Mouse (Mus musculus) spleen, adult 2 months (tissue): ENCODE data around the gene Mlxipl. TPM values are rescaled to one million over a fixed set of nuclear protein-coding genes. Genes with fewer than 3 reads are reported as not detected.

ENCODE experiments used
- DNase-seq, 2 experiments: peaks; one replicate each; pipeline versions ENCODE4 v3.0.0 to v3.0.0-alpha.2; 2012 to 2021; ENCODE audit warnings: low spot score in 2 of 2, low read depth in 1 of 2
- H3K27ac ChIP-seq: fragments of 200-500 bp; 2 replicates; pipeline ENCODE4 v1.5.1; 2012; ENCODE audit warnings: low read length, inconsistent platforms; ENCODE audit not compliant: insufficient read depth
- H3K27me3 ChIP-seq: fragments of 200-500 bp; 2 replicates; pipeline ENCODE4 v1.6.1; 2012; ENCODE audit warnings: mild to moderate bottlenecking, moderate library complexity, low read length, inconsistent platforms; ENCODE audit not compliant: control insufficient read depth, insufficient read depth
- H3K36me3 ChIP-seq: fragments of 200-500 bp; 2 replicates; pipeline ENCODE4 v1.6.1; 2012; ENCODE audit warnings: mild to moderate bottlenecking, low read length, inconsistent platforms; ENCODE audit not compliant: control insufficient read depth, insufficient read depth
- H3K4me1 ChIP-seq: fragments of 200-500 bp; 2 replicates; pipeline ENCODE4 v1.6.1; 2011; ENCODE audit warnings: inconsistent platforms; ENCODE audit not compliant: control insufficient read depth, insufficient read depth, insufficient read length
- H3K4me3 ChIP-seq: fragments of 200-500 bp; 2 replicates; pipeline ENCODE4 v1.5.1; 2011; ENCODE audit warnings: mild to moderate bottlenecking, inconsistent platforms; ENCODE audit not compliant: insufficient read depth, insufficient read length; ENCODE audit errors: extremely low read depth
- CTCF ChIP-seq: fragments of 200-500 bp; IDR thresholded peaks from 2 replicates; pipeline ENCODE4 v1.5.1; 2011; ENCODE audit warnings: mild to moderate bottlenecking, inconsistent platforms; ENCODE audit not compliant: insufficient read depth, insufficient read length, insufficient replicate concordance; ENCODE audit errors: extremely low read depth
- POLR2A ChIP-seq: fragments of 200-500 bp; IDR thresholded peaks from 2 replicates; pipeline ENCODE4 v1.6.1; 2011; ENCODE audit warnings: low read depth, low read length, inconsistent platforms
- WGBS: fragments of 180-500 bp; shearing (Covaris S2); methylation state at CpG from one replicate; pipeline ENCODE4 v1.1.7; 2018; 5-methylcytosine and 5-hydroxymethylcytosine counted together
- polyA plus RNA-seq: library from polyadenylated mRNA; depleted of rRNA; stranded (reverse); fragments of >200 nt; gene quantifications from 2 replicates; pipeline ENCODE4 v1.2.3, GENCODE M21; 2012

The Mlxipl gene
- polyA plus RNA-seq, 1 experiment = 1.2 TPM

DNA sequence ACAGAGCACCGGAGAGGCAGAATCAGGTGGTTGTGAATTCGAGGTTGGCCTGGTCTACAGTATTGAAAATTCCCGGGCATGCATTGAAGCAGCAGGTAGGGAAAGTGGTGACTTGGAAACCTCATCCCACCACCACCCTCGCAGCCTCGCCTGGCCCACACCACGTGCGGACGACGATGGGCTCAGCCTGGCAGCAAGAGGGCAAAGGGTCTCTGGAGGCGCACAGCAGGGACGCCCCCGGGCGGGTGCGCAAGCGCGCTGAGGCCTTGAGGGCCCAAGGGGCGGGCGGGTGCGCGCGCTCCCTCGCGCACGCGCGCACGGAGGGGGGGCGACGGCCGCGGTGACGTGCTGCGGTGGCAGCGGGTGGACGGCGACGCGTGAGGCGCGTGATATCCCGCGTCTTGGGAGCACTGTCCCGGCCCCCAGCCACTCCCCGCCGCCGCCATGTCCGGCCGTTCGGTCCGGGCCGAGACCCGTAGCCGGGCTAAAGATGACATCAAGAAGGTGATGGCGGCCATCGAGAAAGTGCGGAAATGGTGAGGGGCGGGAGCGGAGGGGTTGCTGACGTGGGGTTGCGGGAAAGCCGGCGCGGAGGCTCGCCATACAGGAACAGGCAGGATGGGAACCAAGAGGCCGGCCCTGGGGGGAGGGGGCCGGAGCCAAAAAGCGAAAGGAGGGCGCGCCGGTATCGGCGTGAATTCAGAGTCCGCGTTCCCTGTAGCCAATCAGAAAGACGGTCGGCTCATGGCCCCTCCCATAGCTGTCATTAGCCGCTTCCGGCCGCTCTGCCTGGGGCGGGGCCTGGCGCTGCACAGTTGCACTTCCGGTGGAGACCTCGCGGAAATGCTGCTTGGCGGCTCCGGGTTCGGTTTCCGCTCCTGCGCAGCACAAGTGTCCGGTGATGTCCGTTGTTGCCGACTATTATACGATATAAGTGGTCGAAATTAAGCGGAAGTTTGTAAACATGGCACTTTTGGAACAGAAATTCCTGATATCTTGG lies 78.7 kb downstream of the Mlxipl start, which contains the start of gene Bcl7b:
Bcl7b (plus strand) TSS at position 221 of the 1,000 bp plus-strand sequence.
- peak; percentile 94 to 97 for DNase-seq
- H3K4me3 ChIP-seq = peak within 1 kb of the TSS; percentile 73
- peak within 1 kb of the TSS; percentile 96 for H3K27ac ChIP-seq
- H3K36me3 ChIP-seq = peaks cover 12% of the 10 kb centered on the region
- H3K4me1 ChIP-seq = peaks cover 2% of the 10 kb centered on the region
- TF ChIP-seq CTCF (no peak), POLR2A (peak; percentile 34)
- no peaks in the 10 kb centered on the region for H3K27me3 ChIP-seq
- 2% methylated on average over 94 of the region's 95 CpGs for WGBS

DNA sequence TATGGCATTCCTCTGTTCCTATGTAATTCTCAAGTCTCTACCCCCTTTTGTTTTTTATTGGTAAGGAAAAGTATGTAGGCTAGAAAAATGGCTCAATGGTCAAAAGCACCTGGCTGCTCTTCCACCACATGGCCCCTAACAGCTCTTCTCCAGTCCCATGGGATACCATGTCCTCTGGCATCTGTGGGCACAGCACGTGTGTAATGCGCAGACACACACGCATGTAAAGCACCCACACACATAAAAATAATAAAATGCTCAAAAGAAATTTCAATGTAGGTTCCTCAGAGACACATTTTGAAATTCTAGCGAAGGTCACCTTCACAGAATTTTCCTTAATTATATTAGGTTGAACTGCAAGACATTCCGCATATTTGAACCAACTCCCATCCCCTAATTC lies 79.8 kb downstream of the Mlxipl start:
- TF ChIP-seq CTCF = no peak
- no peak for TF ChIP-seq POLR2A
- peaks cover 2% of the 10 kb centered on the region for H3K4me1 ChIP-seq
- H3K27ac ChIP-seq = no peak overlapping the region

DNA sequence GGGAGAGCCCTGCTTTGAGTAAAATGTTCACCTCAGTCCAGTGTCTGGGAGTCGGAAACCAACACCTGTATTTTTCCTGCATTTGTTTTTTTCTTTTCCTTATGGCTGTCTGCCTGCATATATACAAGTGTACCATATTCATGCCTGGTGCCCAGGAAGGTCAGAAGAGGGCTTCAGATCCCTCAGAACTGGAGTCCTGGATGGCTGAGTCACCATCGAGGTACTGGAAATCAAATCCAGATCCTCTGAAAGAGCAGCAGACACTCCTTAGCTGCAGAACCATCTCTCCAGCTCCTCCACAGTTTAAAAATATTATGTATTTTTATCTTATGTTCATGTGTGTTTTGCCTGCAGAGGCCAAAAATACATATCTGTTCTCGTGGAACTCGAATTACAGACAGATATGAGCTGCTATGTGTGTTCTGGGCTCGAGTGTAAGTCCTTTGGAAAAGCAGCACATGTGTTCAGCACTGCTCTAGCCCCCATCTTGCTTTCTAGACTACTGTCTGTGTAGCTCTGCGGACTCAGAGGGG lies 82.1 kb downstream of the Mlxipl start:
- WGBS = 92% methylated on average over 6 of the region's 6 CpGs

More for the DNA sequence above, 79.8 kb downstream of the Mlxipl start:
- Histone ChIP-seq H3K27me3 (no peaks in the 10 kb centered on the region), H3K4me3 (peak overlapping the region; percentile 67; the same call in 1 of the 2 replicates), H3K36me3 (peaks cover 15% of the 10 kb centered on the region)
- 63% methylated on average over 5 of the region's 5 CpGs for WGBS
- DNase-seq = no peak

DNA sequence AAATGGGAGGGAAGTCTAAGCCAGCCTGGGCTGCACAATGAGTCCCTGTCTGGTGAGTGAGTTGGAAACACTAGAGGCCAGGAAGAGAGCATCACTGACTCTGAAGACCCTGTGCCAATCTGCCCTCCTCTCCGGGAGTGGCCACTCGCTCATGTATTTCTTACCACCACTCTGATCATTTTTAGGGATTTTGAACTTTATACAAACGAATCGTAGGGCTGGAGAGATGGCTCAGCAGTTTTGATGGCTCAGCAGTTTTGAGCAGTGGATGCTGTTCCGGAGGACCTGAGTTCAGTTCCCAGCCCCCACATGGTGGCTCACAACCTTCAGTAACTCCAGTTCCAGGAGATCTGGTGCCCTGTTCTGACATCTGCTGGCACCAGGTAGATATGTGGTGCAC lies 83.3 kb downstream of the Mlxipl start:
- no peaks in the 10 kb centered on the region for H3K27me3 ChIP-seq
- WGBS = 94% methylated on average over 5 of the region's 5 CpGs
- H3K27ac ChIP-seq = no peak overlapping the region
- peaks cover 2% of the 10 kb centered on the region for H3K4me1 ChIP-seq
- no peak for TF ChIP-seq POLR2A
- H3K4me3 ChIP-seq = no peak overlapping the region
- H3K36me3 ChIP-seq = peaks cover 30% of the 10 kb centered on the region
- no peak for DNase-seq

More for the DNA sequence above, 82.1 kb downstream of the Mlxipl start:
- H3K27ac ChIP-seq = no peak overlapping the region
- DNase-seq = no peak
- H3K4me1 ChIP-seq = peaks cover 2% of the 10 kb centered on the region
- no peak overlapping the region for H3K4me3 ChIP-seq
- TF ChIP-seq CTCF (no peak), POLR2A (no peak)
- peaks cover 20% of the 10 kb centered on the region for H3K36me3 ChIP-seq
- H3K27me3 ChIP-seq = no peaks in the 10 kb centered on the region

GRCm38 (mm10) chr5:135175086-135175485 lies 85.4 kb downstream of the Mlxipl start:
- no peaks in the 10 kb centered on the region for H3K27me3 ChIP-seq
- TF ChIP-seq CTCF (no peak), POLR2A (no peak)
- H3K4me1 ChIP-seq = no peaks in the 10 kb centered on the region; the same call in 1 of the 2 replicates
- no peak overlapping the region for H3K27ac ChIP-seq
- peaks cover 45% of the 10 kb centered on the region for H3K36me3 ChIP-seq
- no peak overlapping the region for H3K4me3 ChIP-seq
- no peak for DNase-seq

DNA sequence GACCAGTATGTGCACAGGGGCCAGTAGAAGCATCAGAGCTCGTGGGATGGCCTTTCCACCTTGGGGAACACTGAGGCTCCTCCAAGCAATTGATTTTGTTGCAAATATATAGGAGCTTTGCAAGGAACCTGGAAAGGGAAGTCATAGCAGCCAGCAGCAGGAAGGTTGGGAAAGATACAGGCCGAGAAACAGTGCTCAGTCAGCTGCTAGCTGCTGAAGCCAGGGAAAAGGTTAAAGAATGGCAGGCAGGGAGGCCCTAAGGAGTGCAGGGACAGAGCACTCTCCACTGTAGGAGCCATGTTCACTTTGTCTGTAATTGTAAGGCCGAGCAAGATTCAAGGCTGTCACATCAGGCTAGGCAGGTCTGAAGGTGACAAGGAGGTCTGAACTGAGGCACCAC lies 88.8 kb downstream of the Mlxipl start:
- Histone ChIP-seq H3K4me3 (no peak overlapping the region), H3K4me1 (no peaks in the 10 kb centered on the region), H3K36me3 (peaks cover 50% of the 10 kb centered on the region), H3K27me3 (no peaks in the 10 kb centered on the region), H3K27ac (no peak overlapping the region)
- no peak for DNase-seq
- TF ChIP-seq CTCF = no peak
- no peak for TF ChIP-seq POLR2A
- 89% methylated on average over 3 of the region's 3 CpGs for WGBS
